Mouse (Mus musculus) NIH3T3 (cell line): ENCODE measurements at regions not wholly inside any gene's neighbourhood (a gene's known extent, or its start where the extent isn't known, plus 50 kb on each side); places are given as distances from the start of the nearest gene placed in this dataset.

Experiments
- DNase-seq: peaks from one replicate; pipeline ENCODE4 v3.0.0-alpha.2; 2012; ENCODE audit warnings: low read depth

DNA sequence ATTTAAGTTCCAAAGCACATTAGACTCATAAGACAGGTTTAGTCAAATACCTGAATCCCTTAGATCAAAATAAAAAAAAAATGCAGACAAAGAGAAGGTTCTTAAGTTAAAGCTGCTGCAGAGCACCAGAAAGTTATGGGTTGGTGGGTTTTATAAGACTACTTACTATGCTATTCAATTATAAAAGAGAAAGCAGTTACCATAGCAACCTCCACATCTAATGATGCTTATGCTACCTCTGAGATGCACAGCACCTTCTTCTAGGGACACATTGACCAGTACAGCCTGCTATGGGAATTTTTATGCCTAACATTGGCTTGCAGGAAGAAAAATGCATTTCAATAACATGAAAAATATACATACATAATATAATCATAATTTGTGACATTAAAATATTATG is 512.1 kb upstream of the Id4 start:
- no peak for DNase-seq

DNA sequence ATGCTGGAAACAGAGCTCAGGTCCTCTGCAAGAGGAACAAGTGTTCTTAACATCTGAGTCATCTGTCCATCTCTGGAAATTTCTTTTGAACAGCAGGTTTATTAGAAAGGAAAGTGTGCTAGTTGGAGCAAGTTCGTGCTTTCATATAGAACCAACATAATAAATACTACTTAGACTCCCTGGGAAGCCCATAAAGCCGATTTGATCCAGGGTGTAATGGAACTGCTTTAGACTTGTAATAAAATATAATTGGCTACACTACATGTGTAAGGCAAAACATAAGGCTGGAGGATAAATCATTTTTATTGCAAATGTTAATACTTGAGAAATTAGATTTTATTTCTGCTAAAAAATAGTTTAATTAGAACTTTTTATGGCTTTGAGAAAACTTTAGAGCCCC is 510.0 kb upstream of the Id4 start:
- no peak for DNase-seq

DNA sequence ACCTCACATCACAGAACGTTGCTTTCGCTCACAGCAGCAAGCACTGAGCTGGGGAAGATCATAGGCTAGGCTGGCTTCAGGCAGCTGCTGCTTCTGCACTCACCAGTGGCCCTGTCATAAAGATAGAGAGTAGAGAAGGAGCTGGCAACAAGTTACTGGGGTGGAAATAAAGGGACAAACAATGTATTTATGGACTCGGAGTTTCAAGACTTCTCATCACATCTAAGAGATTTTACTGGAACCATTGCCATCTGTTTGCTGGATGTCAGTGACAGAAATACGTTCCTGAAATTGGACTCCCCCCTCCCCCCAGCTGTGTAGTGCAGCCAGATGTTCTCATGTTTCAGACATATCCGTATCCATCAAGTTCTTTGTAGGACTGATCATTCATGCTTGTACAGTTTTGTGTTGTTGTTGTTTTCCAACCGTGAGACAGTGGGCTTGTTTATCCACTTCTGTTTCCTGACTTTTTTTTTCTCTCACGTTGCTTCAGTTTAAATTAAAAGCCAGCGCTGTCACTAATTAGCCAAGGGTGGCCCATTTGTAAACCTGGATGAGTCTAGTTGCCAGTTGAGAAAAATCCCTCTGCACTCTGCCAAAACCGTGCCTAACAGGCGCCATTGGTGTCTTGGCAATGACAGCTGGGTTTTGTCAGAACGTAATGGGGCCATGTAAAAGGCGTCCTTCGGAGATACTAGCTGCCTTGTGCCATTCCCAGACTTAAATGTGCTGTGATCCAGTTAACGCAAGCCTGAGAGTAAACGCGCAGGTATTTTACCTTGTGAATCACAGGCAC is 496.0 kb upstream of the Id4 start:
- DNase-seq, result no peak

DNA sequence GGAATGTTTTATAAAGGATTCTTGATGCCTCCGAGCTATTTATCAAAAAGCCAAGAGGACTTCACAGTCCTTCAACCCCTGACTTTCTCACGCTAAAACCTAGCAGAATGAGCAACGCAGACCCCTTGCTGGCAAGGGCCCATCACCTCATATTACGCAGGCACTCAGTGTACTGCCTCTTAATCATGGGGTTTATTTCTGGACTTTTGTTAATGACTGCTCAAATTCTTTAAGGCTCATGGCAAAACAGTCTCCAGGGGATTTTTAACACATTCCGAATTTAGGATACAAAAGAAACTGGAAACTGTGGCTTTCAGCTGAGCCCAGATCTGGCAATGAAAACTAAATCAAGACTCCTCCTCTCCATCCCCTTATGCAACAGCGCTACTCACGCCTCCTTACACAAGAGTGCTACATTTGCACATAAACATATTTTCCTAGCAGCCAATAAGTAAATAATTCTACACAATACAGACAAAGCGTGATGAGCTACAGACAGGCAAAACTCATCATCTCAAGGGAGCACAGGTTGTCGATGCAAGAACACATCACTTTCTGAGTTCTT is 492.0 kb upstream of the Id4 start:
- peak; percentile 48 for DNase-seq

DNA sequence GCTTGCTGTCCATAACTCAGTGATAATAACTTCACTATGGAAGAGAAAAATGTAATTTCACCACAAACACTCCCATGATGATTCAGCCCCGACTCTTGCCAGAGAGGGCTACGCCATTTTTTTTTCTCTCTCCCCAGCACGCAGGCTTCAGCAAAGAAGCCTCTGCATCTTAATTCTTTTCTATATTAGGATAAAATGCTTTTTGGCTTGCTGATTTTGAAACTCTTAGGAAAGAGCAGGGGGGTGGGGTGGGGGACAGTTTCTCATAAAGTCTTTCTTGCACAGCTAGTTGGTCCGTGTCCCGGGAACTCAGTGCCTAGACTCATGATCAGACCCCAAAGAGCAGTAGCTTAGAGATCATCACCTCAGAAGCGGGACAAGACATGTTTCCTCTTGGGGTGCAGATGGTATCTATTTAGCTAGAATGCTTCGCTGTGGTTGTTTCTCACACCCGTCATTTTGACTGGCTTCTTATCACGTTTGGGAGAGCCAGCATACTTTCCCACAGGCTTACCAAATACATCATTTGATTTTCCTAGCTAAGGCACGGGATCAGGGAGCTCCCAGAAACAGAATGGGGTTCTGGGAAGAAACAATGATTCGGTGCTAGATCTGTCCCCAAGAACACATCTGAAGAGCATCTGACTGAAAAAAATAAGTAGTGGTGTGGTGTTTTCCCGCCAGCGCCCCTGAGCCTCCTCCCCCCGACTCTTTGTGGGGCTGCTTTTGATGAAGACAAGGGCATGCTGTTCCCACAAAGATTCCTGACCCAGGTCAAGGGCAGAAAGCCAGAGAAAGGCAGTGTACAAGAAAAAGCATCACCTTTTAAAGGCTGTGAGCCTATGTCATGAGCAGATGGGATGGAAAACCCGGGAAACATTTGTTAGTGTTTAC is 483.6 kb upstream of the Id4 start:
- peak; percentile 90 for DNase-seq

DNA sequence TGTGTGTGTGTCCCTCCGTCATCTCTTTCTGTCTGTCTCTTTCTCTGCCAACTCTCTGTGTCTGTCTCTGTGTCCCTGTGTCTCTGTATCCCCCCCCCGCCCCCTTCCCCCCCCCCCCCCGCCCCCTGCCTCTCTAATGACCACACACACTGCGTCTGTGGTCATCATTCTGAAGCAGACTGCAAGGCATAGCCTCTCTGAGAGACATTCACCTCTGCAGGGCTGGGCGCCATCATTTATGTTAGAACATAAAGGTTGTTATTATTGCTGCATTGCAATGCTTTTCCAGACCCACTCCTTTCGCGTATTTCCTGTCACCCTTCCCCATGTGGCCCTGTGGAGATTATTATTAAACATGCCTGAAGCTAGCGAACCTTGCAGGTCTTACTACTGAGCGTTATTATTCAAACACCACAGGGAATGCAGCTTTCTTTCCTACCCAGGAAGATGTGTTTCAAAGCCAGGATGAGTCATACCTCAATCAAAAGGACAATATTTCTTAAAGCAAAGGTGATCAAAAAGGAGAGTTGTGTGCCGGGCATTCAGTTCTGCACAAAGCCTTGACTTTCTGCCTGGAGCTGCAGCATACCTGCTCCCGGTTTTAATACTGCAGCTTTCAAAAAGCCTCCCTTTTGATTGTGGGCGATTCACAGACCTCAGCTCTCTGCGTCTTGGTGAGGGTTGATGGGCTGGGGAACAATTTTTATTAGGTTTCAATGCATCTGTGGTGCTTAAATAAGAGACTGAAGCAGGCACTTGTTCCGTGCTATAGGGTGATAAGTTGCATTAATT is 482.6 kb upstream of the Id4 start:
- DNase-seq, result peak; percentile 27

DNA sequence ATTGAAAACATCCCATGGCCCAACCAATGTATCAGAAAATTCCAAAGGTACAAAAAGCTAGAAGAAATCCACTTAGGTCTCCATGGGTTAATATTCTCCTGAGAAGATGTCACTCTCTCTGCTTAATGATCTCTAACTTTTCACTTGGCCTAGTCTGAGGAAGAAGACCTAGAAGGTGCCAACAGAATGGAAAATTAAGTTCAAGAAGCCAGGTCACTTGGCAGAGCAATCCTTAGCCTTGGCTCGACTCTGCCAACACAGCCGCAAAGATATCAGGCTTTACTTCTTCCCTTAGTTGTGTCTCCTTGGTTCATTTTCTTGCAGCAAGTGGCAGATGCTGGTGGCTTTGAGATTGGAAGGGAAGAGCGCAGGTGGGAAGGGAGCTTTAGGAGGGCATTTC is 476.6 kb upstream of the Id4 start:
- no peak for DNase-seq

DNA sequence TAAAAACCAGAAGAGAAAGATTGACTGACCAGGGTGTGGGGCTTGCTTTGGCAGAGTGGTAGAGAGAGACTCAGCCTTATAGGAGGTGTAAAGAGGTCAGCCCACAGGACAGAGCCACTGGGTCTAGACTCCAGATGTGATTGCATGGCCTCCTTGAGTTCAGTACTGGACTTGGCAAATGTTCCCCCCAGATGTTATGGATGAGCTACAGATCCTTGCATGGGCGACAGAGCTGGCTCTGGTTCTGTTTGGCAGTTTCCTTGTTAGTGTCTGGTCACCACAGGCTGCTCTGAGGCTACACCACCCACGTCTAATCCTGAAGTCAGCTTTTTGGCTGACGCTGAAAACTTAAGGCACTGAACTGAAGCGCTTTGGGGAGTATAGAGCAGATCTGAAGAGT is 463.2 kb upstream of the Id4 start:
- peak; percentile 74 for DNase-seq

DNA sequence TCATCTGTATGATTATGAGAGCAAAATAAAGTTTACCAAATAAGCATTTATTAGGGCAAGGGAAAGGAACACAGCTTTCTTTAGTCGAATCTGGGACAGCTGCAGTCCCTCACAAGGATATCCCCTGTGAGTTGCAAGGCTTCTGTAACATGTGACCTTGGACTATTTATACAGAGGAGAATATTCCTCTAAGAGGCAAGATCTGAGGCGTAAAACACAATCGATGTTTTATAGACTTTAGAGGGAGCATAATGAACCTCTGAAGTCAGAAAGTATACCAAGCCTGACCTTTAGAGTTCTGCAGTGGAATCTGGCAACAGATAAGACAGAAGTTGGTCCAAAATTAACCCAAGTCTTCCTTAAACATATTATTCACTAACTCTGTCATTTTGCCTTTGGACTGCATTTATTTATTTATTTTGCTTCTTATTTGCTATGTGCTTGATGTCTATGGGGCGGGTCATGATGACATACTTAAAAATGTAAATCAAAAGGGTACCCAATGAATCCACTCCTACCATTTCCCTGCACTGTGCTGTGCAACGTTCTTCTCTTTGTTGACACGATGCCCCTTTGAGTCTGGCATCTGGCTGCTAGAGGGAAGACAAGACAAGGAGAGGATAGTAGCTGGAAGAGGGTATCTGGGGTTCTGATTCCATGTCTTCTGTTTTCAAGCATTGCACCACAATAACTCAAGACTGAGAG is 449.2 kb upstream of the Id4 start:
- DNase-seq, result no peak

DNA sequence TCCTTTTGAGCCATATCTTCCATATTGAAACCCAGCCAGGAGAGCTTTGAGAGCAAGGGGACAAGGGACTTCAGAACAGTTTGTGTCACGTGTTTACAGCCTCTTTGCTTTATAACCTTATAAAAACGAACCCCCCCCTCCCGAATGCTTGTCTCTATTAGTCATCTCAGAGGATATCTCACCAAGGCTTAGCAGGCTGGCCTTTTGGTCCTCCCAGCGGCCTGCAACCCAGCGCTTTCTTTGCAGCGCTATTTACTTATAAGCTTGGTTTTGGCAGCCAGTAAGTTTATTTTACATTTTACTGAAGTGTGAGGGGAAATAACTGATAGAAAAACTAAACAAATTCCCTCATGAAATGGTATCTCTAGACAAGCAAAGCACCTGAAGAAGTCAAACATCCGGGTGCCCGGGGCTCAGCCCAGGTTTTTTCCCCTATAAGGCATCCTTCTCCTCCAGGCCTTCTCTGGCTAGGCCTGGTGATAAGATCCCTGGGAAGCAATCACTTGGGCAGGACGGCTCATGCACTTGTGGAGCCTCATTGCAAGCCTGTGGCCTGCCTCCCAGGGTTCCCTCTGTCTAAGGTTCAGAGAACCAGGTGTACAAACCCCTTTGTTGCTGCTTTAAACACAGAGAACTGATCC is 442.0 kb upstream of the Id4 start:
- no peak for DNase-seq

DNA sequence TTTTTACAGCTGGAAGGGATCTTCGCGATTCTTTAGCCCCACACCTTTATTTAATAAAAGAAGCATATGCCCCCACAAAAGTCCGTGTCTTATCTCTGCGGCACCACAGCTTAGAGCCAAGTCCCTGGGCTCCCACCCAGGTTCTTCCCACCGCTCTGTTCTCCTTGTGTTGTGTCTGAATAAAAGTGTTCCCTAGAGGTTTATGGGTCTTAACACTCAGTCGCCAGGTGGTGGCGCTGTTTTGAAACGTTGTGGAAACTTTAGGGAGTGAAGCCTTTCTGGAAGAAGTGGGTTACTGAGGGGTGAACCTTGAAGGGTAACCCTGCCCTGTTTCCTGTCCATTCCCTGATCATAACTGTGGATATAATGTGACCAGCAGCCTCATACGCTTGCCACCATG is 424.5 kb upstream of the Id4 start:
- peak; percentile 51 for DNase-seq

DNA sequence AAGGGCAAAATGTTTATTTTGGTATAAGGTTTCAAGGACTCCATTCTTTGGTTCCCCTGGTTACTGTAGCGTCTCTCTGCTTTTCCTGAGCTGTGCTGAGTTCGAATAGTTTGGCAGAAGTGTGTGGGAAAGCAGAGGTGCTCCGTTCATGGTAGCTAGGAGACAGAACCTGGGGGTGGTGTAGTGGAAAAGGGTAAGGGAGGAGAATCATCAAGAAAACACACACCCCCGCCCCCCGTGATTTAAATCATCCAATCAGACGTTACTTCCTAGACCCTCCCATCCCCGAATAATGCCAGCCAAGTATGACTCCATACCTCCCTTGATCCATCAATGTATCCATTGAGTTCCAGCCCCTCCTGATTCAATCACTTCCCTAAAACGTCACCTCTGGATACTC is 418.6 kb upstream of the Id4 start:
- no peak for DNase-seq

DNA sequence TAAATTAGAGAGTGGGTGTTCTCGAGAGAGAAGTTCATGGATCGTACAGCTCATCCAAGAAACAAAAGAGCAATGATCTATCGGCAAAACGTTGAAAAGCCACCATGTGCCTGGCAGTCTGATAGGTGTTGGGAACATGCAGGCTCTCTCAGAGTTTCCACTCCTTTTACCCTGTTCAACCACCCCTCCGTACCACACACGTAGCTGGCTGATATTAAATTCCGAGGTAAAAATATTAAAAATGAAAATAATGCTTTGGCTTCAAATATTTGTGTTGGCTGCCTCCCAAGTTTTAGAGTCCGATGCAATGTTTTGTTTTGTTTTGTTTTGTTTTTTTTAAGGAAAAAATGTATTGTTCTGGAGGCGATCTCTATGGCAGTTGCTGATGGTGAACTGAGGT is 418.0 kb upstream of the Id4 start:
- no peak for DNase-seq

DNA sequence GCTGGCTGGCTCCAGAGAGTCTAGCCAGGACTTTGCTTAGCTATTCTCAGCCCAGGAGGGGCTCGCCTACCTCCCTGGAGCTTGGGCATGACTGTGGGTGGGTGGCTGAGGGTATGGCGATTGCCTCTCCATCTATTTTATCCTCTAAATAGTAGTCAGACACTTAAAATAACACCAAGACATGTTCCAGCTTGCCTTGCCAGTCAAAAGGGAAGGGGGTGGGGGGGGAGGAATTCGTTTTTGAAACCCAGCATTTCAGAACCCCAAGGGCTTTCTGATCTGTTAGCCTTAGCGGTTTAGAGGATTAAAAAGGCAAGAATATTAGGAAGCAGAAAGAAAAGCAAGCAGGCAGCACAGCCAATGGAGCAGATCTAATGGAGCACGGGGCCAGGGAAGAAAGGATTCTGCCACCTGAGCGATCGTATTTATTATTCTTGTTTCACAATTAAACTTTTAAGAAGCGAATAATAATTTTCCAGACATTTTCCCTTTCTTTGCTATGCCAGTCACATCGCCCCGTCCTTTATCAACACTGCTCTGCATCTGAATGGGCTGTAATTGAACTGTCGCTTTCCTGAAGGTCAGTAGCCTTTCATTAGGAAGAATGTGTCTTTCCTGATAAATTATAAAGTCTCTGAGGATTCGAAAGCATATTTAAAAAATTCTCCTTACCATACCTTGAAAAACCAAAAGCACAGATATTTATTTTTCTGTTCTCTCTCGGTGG is 417.3 kb upstream of the Id4 start:
- no peak for DNase-seq

DNA sequence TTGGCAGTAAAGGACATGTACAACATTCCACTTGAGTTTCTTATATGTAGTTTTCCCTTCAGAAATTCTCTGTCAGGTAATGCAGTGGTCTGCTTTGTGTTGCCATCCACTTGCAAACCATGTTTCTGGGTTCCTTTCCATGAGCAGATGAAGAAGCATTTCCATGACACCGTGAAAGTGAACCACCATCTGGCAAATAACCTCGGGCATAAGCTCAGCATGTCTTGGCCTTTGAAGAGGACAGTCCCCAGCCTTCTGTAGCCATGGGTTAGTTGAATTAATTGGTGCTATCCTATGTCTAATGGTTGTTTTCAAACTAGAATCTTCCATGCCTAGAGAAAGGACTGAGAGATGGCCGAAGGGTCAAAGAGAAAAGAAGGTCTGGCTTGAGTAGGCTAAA is 414.3 kb upstream of the Id4 start:
- no peak for DNase-seq

DNA sequence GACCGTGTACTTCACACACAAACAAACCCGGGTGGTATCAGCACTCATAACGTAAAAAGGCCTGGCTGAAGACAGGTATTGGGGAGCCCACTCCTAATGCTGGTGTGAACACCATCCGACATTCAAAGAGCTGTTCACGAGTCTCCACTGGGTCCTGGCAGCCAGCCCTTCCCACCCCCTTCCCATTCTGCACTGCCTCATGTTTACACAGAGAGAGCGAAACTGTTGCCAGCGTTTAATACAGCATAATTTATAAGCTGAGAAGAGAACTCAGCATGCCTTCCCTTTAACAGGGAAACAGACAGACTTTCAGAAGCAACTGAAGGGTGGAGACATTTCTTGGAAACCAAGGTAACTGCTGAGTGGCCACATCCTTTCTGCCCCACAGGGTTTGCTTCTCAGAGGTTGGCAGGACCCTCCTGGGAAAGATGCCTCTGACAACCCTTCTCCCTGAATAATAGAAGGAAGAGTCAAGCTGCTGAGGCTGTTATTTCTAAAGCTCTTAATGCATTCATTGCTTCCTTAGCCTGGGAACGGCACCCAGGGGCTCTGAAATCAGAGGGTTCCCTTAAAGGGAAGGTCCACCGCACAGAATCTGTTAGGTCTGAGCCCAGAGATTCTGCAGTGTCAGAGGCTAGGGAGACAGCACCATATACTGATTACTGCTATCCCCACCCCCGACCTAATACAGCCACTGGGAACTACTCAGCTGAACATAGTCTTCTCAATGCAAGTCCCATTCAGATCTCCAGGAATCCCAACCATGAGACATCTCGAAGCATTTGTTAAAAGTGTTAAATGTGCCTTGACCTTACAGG is 412.4 kb upstream of the Id4 start:
- peak; percentile 19 for DNase-seq

DNA sequence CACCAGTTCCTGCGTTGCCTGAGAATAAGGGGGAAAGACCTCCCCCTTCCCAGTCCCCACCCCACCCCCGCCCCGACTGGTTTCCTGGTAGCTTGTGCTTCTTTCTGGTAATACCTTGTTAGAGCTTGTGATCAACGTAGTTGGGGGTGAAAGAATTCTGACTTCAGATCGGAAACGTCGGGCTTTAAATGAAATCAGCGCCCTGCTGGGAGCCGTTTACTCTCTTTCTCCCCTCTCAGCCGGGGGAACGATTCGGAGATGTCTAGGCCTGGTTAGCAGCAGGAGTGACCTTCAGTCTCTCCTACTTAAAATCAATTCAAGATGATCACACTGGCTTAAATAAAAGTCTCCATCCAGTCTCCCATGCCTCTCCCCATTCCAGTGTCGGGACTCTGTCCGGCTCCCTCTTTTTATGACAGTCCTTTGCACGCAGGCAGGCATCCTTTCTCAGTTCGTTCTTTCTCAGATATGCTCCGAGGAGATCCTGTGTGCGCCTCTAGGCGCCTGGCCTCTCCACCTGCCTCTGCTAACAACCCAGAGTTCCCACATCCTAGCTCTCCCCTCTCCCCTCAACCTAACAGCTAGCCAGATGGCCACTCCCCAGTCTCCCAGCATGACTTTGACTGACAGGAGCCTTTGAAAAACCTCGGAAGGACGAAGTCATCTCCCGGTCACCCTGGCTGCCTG is 405.5 kb upstream of the Id4 start:
- DNase-seq, result no peak

DNA sequence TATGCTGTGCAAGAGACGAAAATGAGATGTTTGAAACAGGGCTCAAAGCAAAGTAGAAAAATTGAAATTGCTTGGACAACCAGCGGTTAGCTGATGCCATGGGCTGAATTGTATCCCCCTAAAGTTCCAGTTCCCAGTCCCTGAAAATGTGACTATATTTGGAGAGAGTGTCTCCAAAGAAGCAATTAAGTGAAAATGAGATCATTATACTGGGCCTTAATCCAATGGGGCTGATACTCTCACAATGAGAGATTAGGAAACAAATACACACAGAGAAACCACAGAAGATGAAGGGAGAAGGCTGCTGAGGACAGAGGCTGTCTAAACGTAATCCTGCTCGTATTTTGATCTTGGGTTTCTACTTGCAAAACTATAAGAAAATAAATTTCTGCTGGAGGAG is 402.1 kb upstream of the Id4 start:
- DNase-seq, result peak; percentile 5

DNA sequence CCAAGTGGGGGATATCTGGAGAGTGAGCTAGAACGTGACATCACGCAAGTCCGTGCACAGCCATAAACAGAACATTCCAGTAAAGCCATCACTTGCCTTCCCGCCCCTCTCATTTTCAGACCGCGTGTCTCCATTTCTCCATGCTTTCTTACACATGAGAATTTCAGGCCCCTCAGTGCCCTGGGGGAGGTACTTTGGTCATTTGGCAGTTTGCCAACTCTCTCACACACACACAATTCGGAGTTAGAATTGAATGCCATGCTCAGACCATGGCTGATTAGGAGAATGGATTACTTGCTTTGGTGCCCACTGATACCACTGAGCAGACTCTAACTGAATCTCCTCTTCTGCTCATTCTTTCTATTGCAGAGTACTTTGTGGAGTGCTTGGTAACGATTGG is 400.7 kb upstream of the Id4 start:
- no peak for DNase-seq
